Mouse (Mus musculus) gastrocnemius, adult 18-20 months (tissue): ENCODE results near the gene Reps1. TPM values are rescaled to one million over a fixed set of nuclear protein-coding genes. Genes with fewer than 3 reads are reported as not detected.

ENCODE experiments used
- DNase-seq: peaks from one replicate; pipeline ENCODE4 v3.0.0; 2021; ENCODE audit warnings: low spot score
- total RNA-seq, 2 experiments: library from RNA; stranded (reverse); gene quantifications; 2 replicates each; pipeline ENCODE4 v1.2.3; 2021

Gene Reps1
- total RNA-seq, 2 experiments from 2014 or later = 24.0 to 27.8 TPM

GRCm38 (mm10) chr10:18061533-18061932, 5.9 kb downstream of the Reps1 start:
- no peak for DNase-seq

- no peak for DNase-seq
Measured at GRCm38 (mm10) chr10:18064606-18065228, 9.1 kb downstream of the Reps1 start.

GRCm38 (mm10) chr10:18066031-18066439, 10.4 kb downstream of the Reps1 start:
- no peak for DNase-seq

- no peak for DNase-seq
Measured at GRCm38 (mm10) chr10:18067761-18068446, 12.2 kb downstream of the Reps1 start.

GRCm38 (mm10) chr10:18068880-18069279, 13.2 kb downstream of the Reps1 start:
- no peak for DNase-seq

GRCm38 (mm10) chr10:18069576-18069975, 13.9 kb downstream of the Reps1 start:
- DNase-seq = no peak

GRCm38 (mm10) chr10:18070144-18070543, 14.5 kb downstream of the Reps1 start:
- peak; percentile 14 for DNase-seq

GRCm38 (mm10) chr10:18070616-18071015, 15.0 kb downstream of the Reps1 start:
- DNase-seq = no peak

GRCm38 (mm10) chr10:18072871-18073270, 17.2 kb downstream of the Reps1 start:
- DNase-seq = no peak

- DNase-seq = no peak
Measured at GRCm38 (mm10) chr10:18074383-18075075, 18.9 kb downstream of the Reps1 start.

GRCm38 (mm10) chr10:18075845-18076244, 20.2 kb downstream of the Reps1 start:
- no peak for DNase-seq

- no peak for DNase-seq
Measured at GRCm38 (mm10) chr10:18081536-18081935, 25.9 kb downstream of the Reps1 start.

GRCm38 (mm10) chr10:18082772-18083171, 27.1 kb downstream of the Reps1 start:
- no peak for DNase-seq

- no peak for DNase-seq
Measured at GRCm38 (mm10) chr10:18090691-18091090, 35.0 kb downstream of the Reps1 start.

- DNase-seq = peak; percentile 19
Measured at GRCm38 (mm10) chr10:18102166-18102565, 46.5 kb downstream of the Reps1 start.

GRCm38 (mm10) chr10:18107471-18107870, 51.8 kb downstream of the Reps1 start:
- DNase-seq = no peak

- no peak for DNase-seq
Measured at GRCm38 (mm10) chr10:18110940-18111339, 55.3 kb downstream of the Reps1 start.

GRCm38 (mm10) chr10:18113473-18114093, 57.9 kb downstream of the Reps1 start:
- DNase-seq = no peak

GRCm38 (mm10) chr10:18118336-18118735, 62.7 kb downstream of the Reps1 start:
- no peak for DNase-seq

GRCm38 (mm10) chr10:18130276-18130675, 74.6 kb downstream of the Reps1 start:
- no peak for DNase-seq

- DNase-seq = no peak
Measured at GRCm38 (mm10) chr10:18131666-18132650, 76.3 kb downstream of the Reps1 start.
